Mouse (Mus musculus): ENCODE measurements at regions not wholly inside any gene's neighbourhood (a gene's known extent, or its start where the extent isn't known, plus 50 kb on each side); places are given as distances from the start of the nearest gene placed in this dataset.

- DNase-seq: peak; percentile 11 to 17
Observed at GRCm38 (mm10) chr16:87783561-87784304, 85.0 kb downstream of the Bach1 start.

- DNase-seq: peak in 1 of 2 experiments; percentile 19
Observed at GRCm38 (mm10) chr16:87784405-87784994, 85.8 kb downstream of the Bach1 start.

- DNase-seq: no peak
Observed at GRCm38 (mm10) chr16:87789539-87789938, 90.8 kb downstream of the Bach1 start.

GRCm38 (mm10) chr16:87789957-87790356 lies 91.2 kb downstream of the Bach1 start:
- DNase-seq: no peak

GRCm38 (mm10) chr16:87796514-87797248 lies 97.9 kb downstream of the Bach1 start:
- DNase-seq: peak; percentile 44 to 57

- DNase-seq: no peak
Observed at GRCm38 (mm10) chr16:87802317-87802716, 103.6 kb downstream of the Bach1 start.

- DNase-seq: no peak
Observed at GRCm38 (mm10) chr16:87817590-87817989, 118.8 kb downstream of the Bach1 start.

GRCm38 (mm10) chr16:87834296-87834695 lies 135.6 kb downstream of the Bach1 start:
- DNase-seq: no peak

- DNase-seq: peak; percentile 74 to 80
Observed at GRCm38 (mm10) chr16:87840949-87841546, 142.3 kb downstream of the Bach1 start.

Measured in adrenal gland, postnatal 36 days (tissue).